ENCODE assay signal across 8 mouse cellular contexts in genomic region chr11:67652194-67652892, GRCm38 (mm10). TPM values are rescaled to one million over a fixed set of nuclear protein-coding genes. Genes with fewer than 3 reads are reported as not detected.
DNase-seq lines count a peak whose midpoint lies in the region; ATAC-seq lines count a peak whose summit lies in the region.

No protein-coding gene starts in this region.

- peaks cover 15% of the 10 kb centered on the region for H3K4me1 ChIP-seq in kidney, embryonic 15.5 days
- H3K4me1 ChIP-seq in hindbrain, embryonic 11.5 days (replicated peaks; ENCODE audit: control insufficient read depth, insufficient read depth, low read length): no peaks in the 10 kb centered on the region; the same call in 1 of the 2 replicates
- H3K4me1 ChIP-seq in midbrain, embryonic 13.5 days (replicated peaks): peaks cover 17% of the 10 kb centered on the region
- peaks cover 24% of the 10 kb centered on the region for H3K4me1 ChIP-seq in heart, embryonic 10.5 days

- H3K36me3 ChIP-seq in kidney, embryonic 15.5 days: no peaks in the 10 kb centered on the region
- H3K36me3 ChIP-seq in hindbrain, embryonic 11.5 days (ENCODE audit: control insufficient read depth, insufficient read depth, low read length): no peaks in the 10 kb centered on the region
- H3K36me3 ChIP-seq in midbrain, embryonic 13.5 days: no peaks in the 10 kb centered on the region
- no peaks in the 10 kb centered on the region for H3K36me3 ChIP-seq in heart, embryonic 10.5 days

- no peak overlapping the region for H3K9ac ChIP-seq in kidney, embryonic 15.5 days
- no peak overlapping the region for H3K9ac ChIP-seq in hindbrain, embryonic 11.5 days (ENCODE audit: low read depth, low read length)
- H3K9ac ChIP-seq in midbrain, embryonic 13.5 days (replicated peaks): no peak overlapping the region; the same call in 1 of the 2 replicates

- H3K27me3 ChIP-seq in kidney, embryonic 15.5 days: no peaks in the 10 kb centered on the region
- H3K27me3 ChIP-seq in hindbrain, embryonic 11.5 days (ENCODE audit: control insufficient read depth, insufficient read depth, low read length): no peaks in the 10 kb centered on the region
- H3K27me3 ChIP-seq in midbrain, embryonic 13.5 days: no peaks in the 10 kb centered on the region
- peaks cover 13% of the 10 kb centered on the region; the same call in 1 of the 2 replicates for H3K27me3 ChIP-seq in heart, embryonic 10.5 days (ENCODE audit: insufficient read depth, poor library complexity, severe bottlenecking)

- H3K27ac ChIP-seq in kidney, embryonic 15.5 days: no peak overlapping the region
- H3K27ac ChIP-seq in hindbrain, embryonic 11.5 days (ENCODE audit: low read depth, low read length): no peak overlapping the region
- no peak overlapping the region for H3K27ac ChIP-seq in midbrain, embryonic 13.5 days
- H3K27ac ChIP-seq in heart, embryonic 10.5 days: no peak overlapping the region

- no peak overlapping the region for H3K4me2 ChIP-seq in kidney, embryonic 15.5 days
- H3K4me2 ChIP-seq in hindbrain, embryonic 11.5 days (replicated peaks; ENCODE audit: low read depth, low read length): 0 out of 2 replicates have a peak overlapping the region, but pooled peaks have one; percentile 14
- H3K4me2 ChIP-seq in midbrain, embryonic 13.5 days (replicated peaks): peak overlapping the region; percentile 36

- DNase-seq in kidney, postnatal 36 days: peak; percentile 13 to 57
- peak; percentile 40 for DNase-seq in Muller cell, postnatal 12 days (ENCODE audit: inconsistent ontology term)
- peak; percentile 92 for DNase-seq in cerebellum, postnatal 14 days
- peak; percentile 78 for DNase-seq in hindbrain, embryonic 11.5 days (ENCODE audit: low spot score)
- no peak for DNase-seq in heart, embryonic 10.5 days (ENCODE audit: low spot score)

- ATAC-seq in kidney, embryonic 15.5 days (replicated peaks; ENCODE audit: low FRiP score): no peak
- ATAC-seq in hindbrain, embryonic 11.5 days (ENCODE audit: low FRiP score): peak; percentile 15; the same call in 1 of the 2 replicates
- peak; percentile 22; the same call in 1 of the 2 replicates for ATAC-seq in midbrain, embryonic 13.5 days
- no peak for ATAC-seq in monocyte, adult 5-6 weeks (replicated peaks; ENCODE audit: insufficient number of reproducible peaks, low FRiP score, low TSS enrichment, poor library complexity, severe bottlenecking)

- no peaks in the 10 kb centered on the region for H3K9me3 ChIP-seq in kidney, embryonic 15.5 days (replicated peaks)
- no peaks in the 10 kb centered on the region for H3K9me3 ChIP-seq in hindbrain, embryonic 11.5 days (ENCODE audit: control insufficient read depth, low read length)
- H3K9me3 ChIP-seq in midbrain, embryonic 13.5 days: no peaks in the 10 kb centered on the region
- H3K9me3 ChIP-seq in heart, embryonic 10.5 days: no peaks in the 10 kb centered on the region

- WGBS in kidney, embryonic 15.5 days: 14% methylated on average over 14 of the region's 14 CpGs
- WGBS in hindbrain, embryonic 11.5 days: 18% methylated on average over 14 of the region's 14 CpGs
- 12% methylated on average over 14 of the region's 14 CpGs for WGBS in midbrain, embryonic 13.5 days
- 21% methylated on average over 14 of the region's 14 CpGs for WGBS in heart, embryonic 10.5 days

- no peak overlapping the region for H3K4me3 ChIP-seq in kidney, embryonic 15.5 days (replicated peaks)
- no peak overlapping the region for H3K4me3 ChIP-seq in hindbrain, embryonic 11.5 days (ENCODE audit: low read depth, low read length)
- H3K4me3 ChIP-seq in midbrain, embryonic 13.5 days (replicated peaks): no peak overlapping the region
- no peak overlapping the region for H3K4me3 ChIP-seq in heart, embryonic 10.5 days

RNA-seq across cellular contexts. Expression of gene Rcvrn, which starts 42.8 kb away (rescaled TPM):
- polyA plus RNA-seq in kidney, embryonic 15.5 days (2015; fragmentation: Nextera tagmentation; extraction: Ambion mirVana): not detected in 2 replicates
- not detected in 2 replicates for polyA plus RNA-seq in hindbrain, embryonic 11.5 days (2014; fragmentation: Nextera tagmentation; extraction: Ambion mirVana)
- polyA plus RNA-seq in midbrain, embryonic 13.5 days (2015; fragmentation: Nextera tagmentation; extraction: Ambion mirVana): not detected in 2 replicates
- not detected in 3 replicates for total RNA-seq in monocyte, adult 5-6 weeks (2017)
- polyA plus RNA-seq in heart, embryonic 10.5 days (2016; fragmentation: Nextera tagmentation; extraction: Ambion mirVana): not detected in 2 replicates

Comparison
In these comparisons a context has a peak if more than half of its experiments do, and no peak if none do; other contexts are left out.
1. ATAC-seq: peak in hindbrain, embryonic 11.5 days (single experiment) and midbrain, embryonic 13.5 days (single experiment); none in kidney, embryonic 15.5 days (single experiment) and monocyte, adult 5-6 weeks (single experiment).